Mouse (Mus musculus): ENCODE data around the gene 1700003H04Rik. TPM values are rescaled to one million over a fixed set of nuclear protein-coding genes. Genes with fewer than 3 reads are reported as not detected.
A peak's percentile ranks its signal among the peaks of the same experiment; 100 is the strongest.

1700003H04Rik gene
- total RNA-seq (2021), result not detected
- long read RNA-seq, result 0 reads

- no peak for DNase-seq (ENCODE audit: low spot score in 2 of 2)
Measured at GRCm38 (mm10) chr3:124581001-124581400, at the start of gene 1700003H04Rik. 1700003H04Rik (minus strand) TSS chr3:124581101.

DNA sequence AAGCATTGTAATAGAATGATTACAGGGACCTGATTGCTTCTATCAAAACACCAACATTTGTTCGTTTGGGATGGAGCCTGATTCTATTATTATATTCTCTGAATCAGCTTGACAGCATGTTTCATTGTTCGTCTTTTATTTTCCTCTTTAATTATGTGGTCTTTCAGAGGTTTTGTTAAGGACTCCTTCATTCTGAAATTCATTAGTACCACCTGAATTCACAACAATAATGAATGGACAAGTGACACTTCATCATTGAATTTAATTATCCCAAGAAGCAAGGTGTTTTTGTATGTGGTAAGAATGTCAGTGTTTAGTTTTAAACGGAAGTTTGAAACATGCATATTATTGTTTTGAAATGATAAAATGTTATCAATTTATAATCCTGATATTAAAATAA lies 42.1 kb upstream of the 1700003H04Rik start:
- DNase-seq (ENCODE audit: low spot score in 2 of 2), result no peak

GRCm38 (mm10) chr3:124613287-124613686 lies 32.4 kb upstream of the 1700003H04Rik start:
- peak in 1 of 2 experiments; percentile 13 for DNase-seq (ENCODE audit: low spot score in 2 of 2)

DNA sequence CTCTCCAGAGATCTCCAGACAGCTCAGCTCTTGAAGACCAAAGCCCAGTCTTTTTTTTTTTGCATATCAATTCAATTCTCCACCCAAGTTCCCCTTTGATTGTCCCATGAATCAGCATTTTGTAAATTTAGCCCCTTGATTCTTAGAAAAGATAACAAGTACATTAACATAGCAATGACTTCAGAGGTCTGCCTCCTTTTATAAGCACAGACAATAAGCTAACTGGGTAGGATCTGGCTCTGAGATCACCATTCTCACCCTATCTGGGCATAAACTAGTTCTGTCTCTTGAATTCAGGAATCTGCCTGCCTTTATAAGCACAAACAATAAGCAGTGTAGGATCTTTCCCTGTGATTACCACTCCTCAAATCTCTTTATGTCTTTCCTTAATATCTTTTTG lies 29.1 kb upstream of the 1700003H04Rik start:
- no peak for DNase-seq (ENCODE audit: low spot score in 2 of 2)

- DNase-seq (ENCODE audit: low spot score in 2 of 2), result no peak
Measured at GRCm38 (mm10) chr3:124606021-124606517, 25.2 kb upstream of the 1700003H04Rik start.

DNA sequence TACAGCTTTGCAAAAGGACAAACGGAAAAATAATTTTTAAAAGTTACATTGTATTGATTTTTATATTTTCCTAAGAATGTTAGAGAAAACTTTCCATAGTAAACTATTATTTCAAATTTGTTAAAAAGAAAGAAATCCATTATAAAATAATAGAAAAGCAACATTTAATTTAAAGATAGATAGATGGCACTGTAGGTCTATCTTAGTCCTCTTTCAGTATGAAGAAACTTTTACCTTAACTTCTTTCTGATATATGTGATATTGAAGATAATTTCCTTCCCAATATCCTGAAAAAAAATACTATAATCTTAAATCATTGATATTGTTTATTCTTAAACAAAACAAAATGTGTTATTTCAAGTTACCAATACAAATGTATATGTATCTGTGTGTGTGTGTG lies 24.6 kb upstream of the 1700003H04Rik start:
- no peak for DNase-seq (ENCODE audit: low spot score in 2 of 2)

GRCm38 (mm10) chr3:124597789-124598188 lies 16.9 kb upstream of the 1700003H04Rik start:
- DNase-seq (ENCODE audit: low spot score in 2 of 2), result no peak

GRCm38 (mm10) chr3:124587534-124587933 lies 6.6 kb upstream of the 1700003H04Rik start:
- no peak for DNase-seq (ENCODE audit: low spot score in 2 of 2)

GRCm38 (mm10) chr3:124585761-124586160 lies 4.9 kb upstream of the 1700003H04Rik start:
- peak in 1 of 2 experiments; percentile 6 for DNase-seq (ENCODE audit: low spot score in 2 of 2)

DNA sequence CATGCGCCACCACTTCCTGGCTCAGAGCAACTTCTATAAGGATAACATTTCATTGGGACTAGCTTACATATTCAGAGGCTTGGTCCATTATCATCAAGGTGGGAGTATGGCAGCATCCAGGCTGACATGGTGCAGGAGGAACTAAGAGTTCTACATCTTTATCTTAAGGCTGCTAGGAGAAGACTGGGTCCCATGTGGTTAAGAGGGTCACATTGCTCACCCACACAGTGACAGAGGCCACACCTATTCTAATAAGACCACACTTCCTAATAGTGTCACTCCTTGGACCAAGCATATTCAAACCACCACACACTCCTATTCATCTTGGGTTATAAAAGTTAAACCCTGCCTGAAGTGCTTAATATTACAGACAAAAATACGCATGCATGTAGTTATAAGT lies 23.6 kb downstream of the 1700003H04Rik start:
- DNase-seq (ENCODE audit: low spot score in 2 of 2), result no peak

DNA sequence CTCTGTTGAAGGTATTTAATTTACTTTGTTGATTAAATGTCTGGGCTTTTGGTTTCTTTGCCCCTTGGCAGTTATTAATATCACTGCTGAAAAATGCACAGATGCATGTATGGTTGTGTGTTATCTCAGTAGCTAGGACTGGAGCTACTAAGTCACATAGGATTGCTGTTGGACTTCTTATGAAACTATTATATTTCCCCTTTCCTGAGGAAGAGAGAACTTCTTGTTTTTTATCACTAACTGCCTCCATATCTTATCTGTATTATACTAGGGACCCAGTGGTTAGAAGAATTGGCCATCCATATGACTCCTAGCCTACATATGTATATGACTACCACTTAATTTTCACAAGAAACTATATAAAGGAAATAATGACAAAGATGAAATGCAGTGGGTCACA lies 24.9 kb downstream of the 1700003H04Rik start:
- DNase-seq (ENCODE audit: low spot score in 2 of 2), result no peak

DNA sequence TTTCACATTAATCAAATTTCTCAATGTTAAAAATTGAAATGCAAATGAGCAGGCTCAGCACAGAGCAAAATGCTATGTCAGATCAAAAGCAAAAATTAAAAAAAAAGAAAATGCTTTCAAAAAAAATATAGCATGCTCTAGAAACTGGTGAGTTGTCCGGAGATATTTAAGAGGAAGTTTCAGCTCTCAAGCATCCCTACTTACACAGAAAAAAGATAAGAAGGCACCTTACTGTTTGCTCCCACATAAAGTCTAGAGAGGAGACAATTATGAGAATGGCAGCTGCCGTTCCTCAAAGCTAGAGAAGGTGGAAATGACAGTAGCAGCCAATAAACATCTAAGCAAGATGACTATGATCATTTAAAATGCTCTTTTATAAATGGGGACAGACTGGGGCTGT lies 25.8 kb downstream of the 1700003H04Rik start:
- no peak for DNase-seq (ENCODE audit: low spot score in 2 of 2)

DNA sequence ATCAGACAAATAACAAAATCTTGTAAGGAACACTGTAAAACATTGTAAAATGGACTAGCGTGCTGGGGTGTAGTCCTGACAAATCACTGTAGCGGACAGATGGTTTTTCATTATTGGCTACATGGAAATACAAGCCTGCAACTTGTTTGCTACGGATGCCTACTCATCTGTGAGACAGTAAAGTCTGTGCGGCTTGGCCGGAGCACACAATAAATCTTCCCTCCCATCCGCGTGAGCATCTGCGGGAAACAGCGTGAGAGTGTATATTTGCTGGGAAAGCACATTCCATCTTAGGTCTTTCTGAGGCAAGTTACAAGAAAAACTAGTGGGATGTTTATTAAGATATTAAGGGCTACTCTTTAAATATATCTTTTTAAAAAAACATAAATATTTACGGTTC lies 32.0 kb downstream of the 1700003H04Rik start:
- DNase-seq (ENCODE audit: low spot score in 2 of 2), result peak; percentile 3 to 9

- DNase-seq (ENCODE audit: low spot score in 2 of 2), result no peak
Measured at GRCm38 (mm10) chr3:124538260-124538659, 42.6 kb downstream of the 1700003H04Rik start.

DNA sequence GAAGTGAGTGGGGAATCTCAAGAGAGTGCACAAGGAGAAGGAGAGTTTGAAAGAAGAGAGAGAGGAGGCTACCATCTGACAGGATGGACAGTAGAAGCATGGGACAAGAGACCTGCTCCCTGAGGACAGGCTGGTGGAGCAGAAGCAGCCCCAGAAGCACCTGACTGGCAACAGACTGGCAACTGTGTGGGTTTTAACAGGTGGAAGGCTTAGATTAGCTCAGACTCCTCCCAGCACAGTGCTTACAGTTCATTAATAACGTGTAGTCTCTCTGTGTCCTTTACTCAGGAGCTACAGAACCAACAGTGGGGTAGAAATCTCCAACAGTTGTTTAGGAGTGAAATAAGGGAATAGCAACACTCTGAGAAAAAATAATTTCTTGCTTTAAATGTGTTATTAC lies 44.3 kb downstream of the 1700003H04Rik start:
- DNase-seq (ENCODE audit: low spot score in 2 of 2), result no peak

DNA sequence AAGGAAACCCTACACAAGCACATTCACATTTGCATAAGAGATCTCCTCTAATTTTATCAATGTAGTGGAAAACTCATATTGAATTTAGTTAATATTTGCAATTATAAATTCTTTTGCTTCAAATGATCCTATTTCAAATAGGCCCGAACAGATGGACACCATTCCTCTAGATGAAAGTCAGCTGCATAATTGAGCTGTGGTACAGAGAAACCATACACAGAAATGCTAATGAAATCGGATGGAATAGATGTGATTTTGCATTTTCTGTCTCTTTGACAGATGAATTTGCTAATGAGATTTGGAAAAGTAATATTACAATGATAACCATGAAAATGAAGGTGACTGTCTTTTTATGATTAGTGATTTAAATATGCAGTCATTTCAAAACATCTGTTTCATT lies 62.1 kb downstream of the 1700003H04Rik start:
- DNase-seq (ENCODE audit: low spot score in 2 of 2), result no peak

Other genes starting within 250 kb of the 1700003H04Rik start
- gene 1700006A11Rik, start 155.1 kb downstream of the 1700003H04Rik start, total RNA-seq (2021), result not detected